Mouse (Mus musculus) left cerebral cortex, adult 9 months (tissue): Measurements from ENCODE around the gene Hemk1.
A peak's percentile ranks its signal among the peaks of the same experiment; 100 is the strongest.

Experiments
- DNase-seq, 2 experiments: peaks; one replicate each; pipeline ENCODE4 v3.0.0; 2022; ENCODE audit warnings: low spot score in 2 of 2

The Hemk1 gene

GRCm38 (mm10) chr9:107338172-107338883, at the start of gene Hemk1:
Gene Hemk1 (minus strand): TSS chr9:107338350.
- peak in 1 of 2 experiments; percentile 80 for DNase-seq

- DNase-seq, result no peak
Observed at GRCm38 (mm10) chr9:107387708-107388107, 49.6 kb upstream of the Hemk1 start.

DNA sequence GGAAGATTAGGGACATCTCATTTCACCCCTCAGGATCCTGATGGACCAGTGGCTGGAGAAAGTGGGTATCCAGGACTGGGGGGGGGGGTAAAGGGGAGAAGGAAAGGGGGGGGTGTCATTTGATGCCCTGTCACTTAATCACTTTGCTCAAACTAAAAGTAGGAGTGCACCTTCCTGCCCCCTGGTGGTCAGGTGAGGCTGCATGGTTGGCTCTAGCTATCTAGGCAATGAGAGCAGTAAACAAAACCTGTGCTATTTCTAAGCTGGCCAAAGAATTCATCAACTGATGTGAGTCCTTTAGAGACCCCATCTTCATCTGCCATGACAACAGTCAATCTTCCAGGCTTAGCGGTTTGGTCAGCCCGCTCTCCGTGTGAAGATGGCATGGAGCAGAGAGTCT, 48.6 kb upstream of the Hemk1 start:
- no peak for DNase-seq

GRCm38 (mm10) chr9:107384396-107384795, 46.2 kb upstream of the Hemk1 start:
- DNase-seq, result no peak

GRCm38 (mm10) chr9:107381723-107382122, 43.6 kb upstream of the Hemk1 start:
- no peak for DNase-seq

DNA sequence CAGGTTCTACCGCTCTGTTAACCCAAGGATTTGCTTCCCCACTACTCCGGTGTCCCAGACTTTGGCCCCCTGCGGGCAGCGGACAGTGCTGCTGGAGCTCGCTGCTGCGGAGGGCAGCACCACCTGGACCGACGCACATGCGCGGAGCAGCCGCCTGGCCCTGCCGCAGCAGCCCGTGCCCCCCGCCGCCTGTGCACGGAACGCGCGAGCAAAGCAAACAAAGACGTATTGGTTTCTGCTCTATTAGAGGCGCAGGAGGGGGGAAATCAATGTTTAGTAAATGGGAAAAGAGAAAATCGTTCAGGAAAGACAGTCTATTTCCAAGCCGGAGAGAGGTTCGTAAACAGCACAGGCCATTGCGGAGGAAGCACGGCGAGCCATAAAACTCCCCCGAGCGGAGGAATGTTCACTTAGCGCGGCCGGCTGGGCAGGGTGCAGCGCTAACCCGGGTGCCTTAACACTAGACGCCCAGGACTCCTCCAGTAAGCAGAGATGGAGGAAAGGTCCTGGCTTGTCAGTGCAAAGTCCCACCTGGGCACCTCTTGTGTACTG, 39.9 kb upstream of the Hemk1 start:
- no peak for DNase-seq

GRCm38 (mm10) chr9:107375451-107375850, 37.3 kb upstream of the Hemk1 start:
- DNase-seq, result no peak

- DNase-seq, result no peak
Observed at GRCm38 (mm10) chr9:107374623-107375022, 36.5 kb upstream of the Hemk1 start.

DNA sequence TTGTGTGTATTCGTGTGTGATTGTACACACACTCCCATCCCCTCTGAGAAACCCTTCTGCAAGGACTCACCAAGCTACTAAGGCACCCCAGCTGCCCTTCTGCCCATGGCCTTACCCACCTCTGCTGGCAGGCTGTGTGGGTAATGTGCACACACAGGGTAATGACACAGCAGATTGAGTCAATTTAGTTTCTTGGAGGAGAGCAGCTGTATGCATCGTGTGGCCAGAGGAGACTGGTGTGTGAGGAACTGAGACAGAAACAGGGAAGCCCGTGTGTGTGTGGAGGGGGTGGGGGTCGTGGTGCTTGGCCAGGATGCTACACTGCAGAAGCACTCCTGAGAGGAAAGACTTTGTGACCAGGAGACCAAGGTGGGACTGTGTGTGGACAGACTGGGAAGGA, 34.3 kb upstream of the Hemk1 start:
- no peak for DNase-seq

GRCm38 (mm10) chr9:107370106-107370463, 31.9 kb upstream of the Hemk1 start:
- no peak for DNase-seq

- DNase-seq, result no peak
Observed at GRCm38 (mm10) chr9:107369270-107370105, 31.3 kb upstream of the Hemk1 start.

GRCm38 (mm10) chr9:107368302-107368701, 30.2 kb upstream of the Hemk1 start:
- DNase-seq, result no peak

- DNase-seq, result peak in 1 of 2 experiments; percentile 59
Observed at GRCm38 (mm10) chr9:107366644-107367043, 28.5 kb upstream of the Hemk1 start.

GRCm38 (mm10) chr9:107360989-107361388, 22.8 kb upstream of the Hemk1 start:
- no peak for DNase-seq

GRCm38 (mm10) chr9:107357651-107358050, 19.5 kb upstream of the Hemk1 start:
- peak in 1 of 2 experiments; percentile 83 for DNase-seq

DNA sequence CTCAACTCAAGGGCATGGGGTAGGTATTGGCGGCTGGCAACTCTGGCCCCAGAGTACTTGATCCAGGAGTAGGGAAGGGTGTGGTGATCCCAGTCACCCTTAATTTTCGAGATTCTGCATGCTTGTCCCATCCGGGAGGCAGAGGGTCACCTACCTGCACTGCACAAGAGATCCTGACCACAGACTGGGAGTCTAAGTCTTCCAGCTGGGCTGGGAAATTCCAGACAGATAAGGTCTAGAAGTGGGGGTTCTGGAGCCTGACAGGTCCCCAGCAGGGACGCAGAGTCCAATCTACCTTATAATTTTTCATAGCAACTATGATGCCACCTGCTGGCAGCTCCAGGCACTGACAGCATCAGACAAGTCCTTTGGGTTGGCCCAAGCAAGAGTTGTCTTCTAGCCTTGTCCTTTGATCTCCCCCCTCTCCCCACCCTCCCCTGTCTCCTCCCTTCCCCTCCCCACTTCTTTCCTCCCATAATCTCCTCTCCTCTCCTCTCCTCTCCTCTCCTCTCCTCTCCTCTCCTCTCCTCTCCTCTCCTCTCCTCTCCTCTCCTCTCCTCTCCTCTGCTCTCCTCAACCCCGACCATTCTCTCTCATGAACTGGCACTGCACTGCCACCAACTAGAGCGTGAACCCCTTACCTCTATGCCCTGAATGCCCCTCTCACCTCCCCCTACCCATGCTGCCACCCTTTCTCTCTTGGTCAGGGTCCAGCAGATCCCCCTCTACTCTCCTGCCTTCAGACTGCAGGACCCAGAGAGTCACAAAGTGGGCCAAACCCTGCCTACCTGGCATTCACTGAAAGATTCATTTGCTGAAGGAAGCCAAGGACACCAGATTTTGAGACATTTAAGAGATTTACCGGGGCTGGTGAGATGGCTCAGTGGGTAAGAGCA, 18.0 kb upstream of the Hemk1 start:
- DNase-seq, result peak in 1 of 2 experiments; percentile 61

- no peak for DNase-seq
Observed at GRCm38 (mm10) chr9:107354826-107355225, 16.7 kb upstream of the Hemk1 start.

DNA sequence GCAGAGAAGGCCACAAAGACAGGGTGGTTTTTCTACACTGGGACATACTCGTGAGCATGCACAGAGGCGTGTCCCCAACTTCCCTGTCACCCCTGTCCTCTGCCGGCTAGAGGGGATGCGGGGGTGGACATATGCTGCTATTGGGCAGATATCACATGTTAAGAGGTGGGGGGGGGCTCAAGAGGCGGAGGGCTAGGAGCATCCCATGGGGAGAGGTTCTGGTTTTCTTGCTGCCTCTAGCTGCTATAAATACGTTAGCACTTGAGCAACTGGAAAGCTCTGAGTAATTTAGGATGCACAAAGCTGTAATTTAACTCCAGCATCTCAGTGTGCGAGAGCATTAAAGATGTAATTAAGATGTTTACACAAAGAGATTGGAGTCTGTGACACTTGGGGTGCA, 11.2 kb upstream of the Hemk1 start:
- peak in 1 of 2 experiments; percentile 69 for DNase-seq

GRCm38 (mm10) chr9:107347586-107348183, 9.5 kb upstream of the Hemk1 start:
- no peak for DNase-seq

- DNase-seq, result no peak
Observed at GRCm38 (mm10) chr9:107346081-107346480, 7.9 kb upstream of the Hemk1 start.

DNA sequence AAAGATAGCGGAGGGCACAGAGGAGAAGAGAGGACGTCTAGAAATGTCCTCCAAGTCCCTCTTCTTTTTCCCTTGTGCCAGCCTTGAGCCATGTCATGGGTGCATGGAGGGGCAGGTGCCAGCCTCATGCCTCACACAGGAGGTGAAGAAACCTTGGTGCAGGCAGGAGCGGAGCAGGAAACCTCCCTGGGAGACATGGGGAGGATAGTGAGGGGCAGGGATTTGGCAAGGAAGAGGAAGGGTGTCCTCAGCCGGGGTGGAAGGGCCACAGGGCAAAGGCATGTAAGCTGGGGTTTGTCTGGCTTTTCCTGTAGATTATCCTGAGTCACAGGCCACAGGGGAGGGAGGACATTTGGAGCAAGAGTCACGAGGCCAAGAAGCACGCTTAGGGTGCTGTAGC, 5.9 kb upstream of the Hemk1 start:
- DNase-seq, result no peak
